Mouse (Mus musculus) thymus, postnatal 36 days (tissue): Measurements from ENCODE around the gene Fam240a.

Experiments
- DNase-seq, 2 experiments: peaks; one replicate each; pipeline ENCODE4 v3.0.0; 2022; ENCODE audit warnings: mixed read lengths in 2 of 2

The Fam240a gene

GRCm38 (mm10) chr9:110944265-110944664 lies 27.6 kb upstream of the Fam240a start:
- no peak for DNase-seq

DNA sequence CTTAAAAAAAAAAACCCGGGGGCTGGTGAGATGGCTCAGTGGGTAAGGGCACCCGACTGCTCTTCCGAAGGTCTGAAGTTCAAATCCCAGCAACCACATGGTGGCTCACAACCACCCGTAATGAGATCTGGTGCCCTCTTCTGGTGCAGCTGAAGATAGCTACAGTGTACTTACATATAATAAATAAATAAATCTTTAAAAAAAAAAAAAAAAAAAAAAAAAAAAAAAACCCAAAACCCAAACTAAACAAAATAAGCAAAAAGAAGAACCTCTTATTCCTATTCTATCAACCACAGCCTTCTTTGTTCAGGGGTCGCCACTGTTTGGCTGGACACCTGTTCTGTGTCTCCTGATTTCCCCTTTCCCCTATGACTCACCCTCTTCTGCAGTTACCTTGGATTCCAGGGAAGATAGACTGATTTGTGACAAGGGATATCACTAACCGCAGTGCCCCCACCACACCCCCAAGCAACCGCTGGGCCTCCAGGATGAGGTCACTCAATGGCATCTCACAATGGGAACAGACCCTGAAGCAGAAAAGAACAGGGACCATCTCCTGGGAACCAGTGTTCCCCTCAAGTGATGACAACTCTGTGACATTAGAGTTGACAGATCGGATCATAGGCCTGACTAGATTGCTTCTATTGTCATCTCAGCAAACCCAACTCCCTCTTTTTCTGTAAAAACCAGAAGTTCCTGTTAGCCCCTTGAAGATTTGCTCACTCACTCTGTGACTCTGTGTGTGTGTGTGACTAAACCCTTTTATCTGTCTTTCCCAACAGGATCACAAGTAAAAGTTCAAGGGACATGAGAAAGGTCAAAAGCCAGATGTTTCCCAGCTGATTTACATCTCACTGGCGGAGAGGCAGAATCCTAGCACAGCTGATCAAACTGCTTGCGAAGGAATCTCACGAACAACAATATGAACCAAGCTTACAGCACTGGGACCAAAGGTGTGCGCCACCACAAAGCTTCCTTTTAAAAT lies 21.1 kb upstream of the Fam240a start:
- DNase-seq: no peak

DNA sequence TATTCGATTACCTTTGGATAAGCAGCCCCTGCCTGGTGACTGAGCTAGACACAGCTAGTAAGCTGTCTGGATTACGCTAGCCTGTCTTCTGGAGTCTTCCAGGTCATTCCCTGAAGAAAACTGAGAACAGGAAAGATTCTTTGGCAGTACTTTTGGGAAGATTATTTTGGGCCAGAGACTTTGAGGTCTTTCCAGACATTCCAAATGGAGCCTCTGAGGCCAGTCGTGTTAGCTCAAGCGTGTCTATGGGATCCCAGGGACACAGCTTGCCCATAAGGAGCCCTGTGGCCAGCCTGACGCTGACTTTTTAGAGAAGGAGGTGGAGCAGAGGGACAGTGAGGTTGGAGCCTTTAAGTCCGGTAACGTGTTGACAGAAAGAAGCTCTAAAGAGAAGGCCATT lies 19.3 kb upstream of the Fam240a start:
- no peak for DNase-seq

DNA sequence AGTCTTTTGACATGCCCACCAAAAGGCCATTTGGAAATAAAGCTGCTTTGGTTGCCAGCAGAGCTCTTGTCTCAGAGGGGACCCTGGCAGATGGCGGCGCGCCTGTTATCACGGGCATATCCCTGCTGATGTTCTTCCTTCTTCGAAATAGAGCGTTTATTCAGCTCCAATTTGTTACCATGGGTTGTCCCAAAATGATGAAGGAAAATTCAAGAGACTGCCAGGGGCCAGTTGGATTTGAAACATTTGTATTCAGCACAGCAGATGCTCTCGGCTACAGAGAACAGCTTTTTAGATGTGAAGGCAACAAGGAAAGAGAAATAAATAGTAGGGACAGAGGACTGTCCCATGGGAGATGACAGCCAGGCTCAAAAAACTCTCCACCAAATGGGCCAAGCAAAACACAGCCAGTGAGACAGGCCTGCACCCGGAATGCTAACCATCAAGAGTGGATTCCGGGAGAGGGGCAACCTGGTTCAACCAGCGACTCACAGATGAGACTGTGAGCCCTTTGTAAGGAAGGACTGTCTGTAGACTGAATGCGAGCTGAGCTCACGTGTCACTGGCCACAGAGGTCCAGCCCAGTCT lies 17.3 kb upstream of the Fam240a start:
- DNase-seq: no peak

GRCm38 (mm10) chr9:110931573-110931972 lies 14.9 kb upstream of the Fam240a start:
- no peak for DNase-seq

DNA sequence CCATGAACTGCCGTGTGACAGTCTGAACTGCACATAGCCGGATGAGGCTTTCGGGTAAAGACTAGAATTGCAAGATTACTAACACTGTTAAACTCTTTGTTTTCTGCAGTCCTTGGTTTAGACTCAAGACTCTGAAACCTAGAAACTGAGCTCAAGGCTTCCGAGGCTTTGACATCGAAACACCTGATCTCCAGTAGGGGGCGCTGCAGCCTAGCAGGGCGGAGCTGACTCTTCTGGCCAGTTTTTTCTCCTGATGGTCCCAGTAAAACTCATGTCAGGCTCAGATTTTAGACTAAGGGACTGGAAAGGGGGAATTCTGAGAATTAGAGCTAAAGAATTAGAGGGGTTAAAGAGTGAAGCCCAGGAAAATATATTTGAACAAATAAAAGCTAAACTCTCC lies 6.1 kb upstream of the Fam240a start:
- DNase-seq: peak; percentile 83 to 84

DNA sequence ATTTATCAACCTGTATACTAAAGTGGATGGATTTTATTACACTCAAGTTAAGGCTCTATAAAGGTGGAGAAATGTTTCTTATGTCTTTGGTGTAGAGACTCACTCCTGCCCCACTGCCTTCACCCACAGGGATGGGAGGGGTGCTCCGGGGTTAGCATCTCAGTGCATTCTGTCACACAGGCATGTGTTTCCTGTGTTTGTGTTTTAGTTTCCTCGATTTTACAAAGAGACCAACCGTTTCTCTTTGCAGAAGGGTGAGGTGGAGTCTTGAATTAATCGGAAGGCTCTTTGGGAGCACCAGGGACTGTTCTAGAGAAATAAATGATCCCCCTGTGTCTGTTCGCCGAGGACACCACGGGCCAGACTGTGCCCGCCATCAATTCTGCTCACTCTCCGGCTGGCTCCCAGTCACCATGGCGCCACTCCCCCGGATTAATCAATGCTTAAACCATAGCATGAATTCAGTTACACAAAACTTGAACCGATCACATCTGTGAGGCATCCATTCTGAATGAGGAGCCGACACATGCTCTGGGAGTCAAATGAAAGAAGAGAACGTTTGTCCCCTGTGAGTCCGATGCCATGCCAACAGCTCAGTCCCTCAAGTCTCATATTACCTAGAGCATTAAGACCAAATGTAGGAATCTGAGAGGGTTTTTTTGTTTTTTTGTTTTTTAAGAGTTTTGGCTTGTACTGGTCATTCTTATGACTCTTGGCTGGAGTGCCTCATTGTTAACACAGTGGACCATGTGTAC lies 4.2 kb upstream of the Fam240a start:
- DNase-seq: peak; percentile 68 to 81

- peak; percentile 54 to 63 for DNase-seq
Observed at GRCm38 (mm10) chr9:110915466-110915865, 1.2 kb downstream of the Fam240a start.

DNA sequence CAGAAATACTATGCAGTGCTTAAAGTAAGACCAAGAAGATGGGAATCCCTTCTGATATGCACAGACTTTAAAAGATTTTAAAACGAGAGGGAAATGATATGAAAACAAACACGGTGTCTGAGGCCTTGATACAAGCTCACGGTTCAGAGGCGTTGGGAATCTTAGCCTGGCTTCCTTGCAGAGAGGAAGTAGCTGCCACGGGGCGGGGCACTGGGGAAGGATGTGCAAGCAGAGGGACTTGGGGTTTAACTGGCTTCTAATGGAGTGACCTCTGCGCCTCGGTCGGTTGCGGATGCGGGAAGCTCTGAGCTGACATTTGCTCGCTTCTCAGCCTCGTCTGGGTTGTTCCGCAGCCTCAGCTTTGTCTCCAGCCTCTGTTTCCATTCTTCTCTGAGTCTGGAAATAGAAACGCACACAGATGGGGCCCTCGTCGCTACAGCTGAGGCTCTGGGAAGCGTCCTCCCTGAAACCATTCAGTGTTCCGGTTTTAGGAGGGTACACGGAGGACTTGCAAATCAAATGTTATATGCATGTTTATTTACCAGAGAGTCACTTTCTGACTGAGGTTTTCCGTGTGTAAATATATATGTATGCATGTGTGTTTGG lies 1.9 kb downstream of the Fam240a start:
- DNase-seq: peak; percentile 11 to 49

GRCm38 (mm10) chr9:110909371-110909967 lies 7.2 kb downstream of the Fam240a start:
- peak; percentile 45 to 52 for DNase-seq

DNA sequence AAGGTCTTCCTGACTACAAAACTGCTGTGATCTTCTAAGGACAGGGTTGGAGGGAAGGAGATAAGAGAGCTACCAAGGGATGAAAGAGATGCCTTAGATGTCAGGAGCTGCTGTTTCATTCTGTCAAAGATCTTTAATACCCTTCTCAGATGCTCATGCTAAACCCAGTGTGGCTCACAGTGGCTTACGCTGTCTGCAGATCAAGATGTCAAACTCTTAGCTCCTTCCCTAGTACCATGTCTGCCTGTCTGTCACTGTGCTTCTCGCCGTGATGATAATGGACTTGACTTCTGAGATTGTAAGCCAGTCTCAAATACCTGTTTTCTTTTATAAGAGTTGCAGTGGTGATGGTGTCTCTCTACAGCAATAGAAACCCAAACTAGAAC lies 8.0 kb downstream of the Fam240a start:
- peak in 1 of 2 experiments; percentile 40 for DNase-seq

GRCm38 (mm10) chr9:110907838-110908630 lies 8.6 kb downstream of the Fam240a start:
- peak; percentile 61 to 67 for DNase-seq

GRCm38 (mm10) chr9:110907201-110907837 lies 9.3 kb downstream of the Fam240a start:
- DNase-seq: peak; percentile 63 to 66

DNA sequence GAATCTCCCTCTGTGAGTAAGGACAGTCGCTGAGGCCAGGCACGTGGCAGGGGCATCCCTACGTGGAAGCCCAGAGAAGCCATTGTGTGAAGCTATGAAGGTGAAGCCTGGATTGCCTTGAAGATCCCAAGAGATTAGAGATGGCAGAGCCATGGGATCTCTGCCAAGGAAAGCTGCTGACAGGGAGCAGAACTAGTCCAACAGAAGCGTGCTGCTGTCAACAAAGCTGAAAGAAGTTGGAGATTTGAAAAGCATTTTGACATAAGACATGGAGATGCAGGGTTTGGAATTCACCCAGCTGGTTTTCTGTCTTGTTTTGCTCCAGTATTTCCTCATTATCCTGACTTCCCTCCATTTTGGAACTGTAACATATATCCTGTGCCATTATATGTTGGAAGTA lies 14.4 kb downstream of the Fam240a start:
- no peak for DNase-seq

- DNase-seq: peak in 1 of 2 experiments; percentile 6
Observed at GRCm38 (mm10) chr9:110901204-110901603, 15.5 kb downstream of the Fam240a start.

DNA sequence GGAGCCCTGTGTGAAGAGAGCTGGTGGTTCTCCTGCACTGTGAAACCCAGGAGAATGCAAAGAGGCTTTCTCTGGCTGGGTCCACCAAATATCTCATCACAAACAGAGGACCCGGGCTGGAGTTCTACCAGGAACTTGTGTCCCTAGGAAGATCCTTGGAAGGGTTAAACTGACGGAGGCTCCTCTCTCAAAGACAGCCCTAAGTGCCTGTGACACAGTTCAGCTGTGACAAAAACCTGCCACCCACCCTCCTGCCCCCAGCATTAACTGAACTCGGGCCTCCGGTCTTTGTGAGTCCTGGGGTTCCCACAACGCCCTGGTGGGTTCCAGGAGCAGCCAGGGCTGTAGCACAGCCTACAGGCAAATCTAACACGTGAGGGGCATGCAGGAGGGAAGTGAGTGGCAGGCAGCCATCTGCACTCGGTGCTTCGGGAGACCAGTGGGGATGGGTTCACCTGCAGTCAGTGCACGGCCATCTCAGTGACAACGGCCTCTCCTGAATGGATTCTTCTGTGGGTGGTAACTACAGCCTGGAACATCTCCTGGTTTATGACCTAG lies 17.1 kb downstream of the Fam240a start:
- peak in 1 of 2 experiments; percentile 59 for DNase-seq

DNA sequence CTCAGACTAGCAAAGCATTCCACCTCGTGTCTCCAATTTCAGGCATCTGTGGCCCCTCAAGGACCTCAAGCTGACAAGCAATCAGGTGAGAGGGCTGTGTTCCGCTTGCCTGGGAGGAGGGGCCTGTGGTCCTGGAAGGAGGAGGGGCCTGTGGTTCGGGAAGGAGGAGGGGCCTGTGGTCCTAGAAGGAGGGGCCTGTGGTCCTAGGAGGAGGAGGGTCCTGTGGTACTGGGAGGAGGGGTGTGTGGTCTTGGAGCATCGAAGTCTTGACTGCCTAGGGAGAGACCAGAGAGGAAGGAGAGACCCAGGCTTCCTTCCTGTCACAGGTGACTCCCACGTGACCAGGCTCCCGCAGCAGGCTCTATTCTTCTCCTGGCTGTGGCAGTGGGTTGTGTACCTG lies 20.1 kb downstream of the Fam240a start:
- peak; percentile 94 to 96 for DNase-seq

DNA sequence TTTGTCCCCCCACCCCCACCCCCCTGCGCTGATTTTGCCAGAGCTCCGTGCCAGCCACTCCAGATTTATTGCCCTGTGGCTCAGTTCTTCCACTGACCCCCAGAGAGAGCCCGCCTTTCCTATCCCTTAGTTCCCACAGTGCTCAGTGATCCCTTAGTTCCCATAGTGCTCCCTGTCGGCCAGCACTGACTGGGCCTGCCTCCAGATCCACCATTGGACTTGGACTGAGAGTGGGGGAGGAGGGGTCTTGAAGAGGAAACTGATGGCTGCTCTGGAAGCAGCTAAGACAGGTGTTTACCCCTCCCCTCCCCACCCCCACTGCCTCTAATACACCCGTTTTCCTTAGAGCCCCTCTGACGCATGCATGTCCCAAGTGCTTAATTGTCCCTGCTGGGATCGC lies 20.7 kb downstream of the Fam240a start:
- peak in 1 of 2 experiments; percentile 59 for DNase-seq

DNA sequence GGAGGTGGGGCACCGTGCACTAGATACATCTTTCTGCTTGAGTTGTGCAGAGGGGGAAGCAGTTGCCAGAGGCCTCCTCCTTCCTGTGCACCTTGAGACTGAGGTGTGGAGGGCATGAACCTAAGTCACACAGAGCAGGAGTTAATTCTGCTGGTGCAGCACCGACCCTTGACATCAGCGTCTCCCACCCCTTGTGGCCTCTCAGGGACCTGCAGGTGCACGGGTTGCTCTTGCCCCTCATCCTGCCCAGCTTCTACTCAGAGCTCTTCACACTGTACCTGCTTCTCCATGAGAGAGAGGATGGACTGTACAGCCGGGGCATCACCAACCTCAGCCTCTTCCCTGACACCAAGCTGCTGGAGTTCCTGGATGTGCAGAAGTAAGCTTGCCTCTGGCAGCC lies 21.2 kb downstream of the Fam240a start:
- peak; percentile 87 to 88 for DNase-seq

DNA sequence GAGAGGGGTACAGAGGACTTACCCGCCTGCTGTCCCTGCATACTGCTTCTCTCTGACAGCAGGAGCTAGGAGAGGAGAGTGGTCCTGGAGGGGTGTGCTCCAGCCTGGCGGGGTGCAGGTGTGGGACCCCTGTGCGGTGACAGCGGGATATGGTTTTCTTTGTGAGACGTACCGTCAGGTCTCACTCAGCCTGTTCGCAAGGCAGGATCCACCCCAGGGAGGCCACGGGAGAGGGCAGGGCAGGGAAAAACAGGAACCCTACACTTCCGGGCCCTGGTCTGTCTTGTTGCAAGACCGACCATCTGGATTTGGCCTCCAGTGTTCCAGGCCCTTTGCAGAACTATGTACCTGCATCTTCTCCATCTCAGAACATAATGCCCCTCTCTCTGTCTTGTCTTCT lies 23.2 kb downstream of the Fam240a start:
- DNase-seq: peak in 1 of 2 experiments; percentile 51

- DNase-seq: no peak
Observed at GRCm38 (mm10) chr9:110892552-110892951, 24.1 kb downstream of the Fam240a start.
